ENCODE assay signal across 8 mouse cellular contexts in genomic region chr1:133182706-133183095, GRCm38 (mm10). TPM values are rescaled to one million over a fixed set of nuclear protein-coding genes. Genes with fewer than 3 reads are reported as not detected.
DNase-seq lines count a peak whose midpoint lies in the region; ATAC-seq and TF ChIP-seq lines count a peak whose summit lies in the region.

No protein-coding gene starts in this region.

- H3K4me1 ChIP-seq in heart, embryonic 10.5 days: peaks cover 26% of the 10 kb centered on the region
- H3K4me1 ChIP-seq in ES-Bruce4 (ENCODE audit: control insufficient read depth, insufficient read depth, low read length): peaks cover 1% of the 10 kb centered on the region
- peaks cover 53% of the 10 kb centered on the region for H3K4me1 ChIP-seq in forebrain, embryonic 12.5 days
- peaks cover 10% of the 10 kb centered on the region for H3K4me1 ChIP-seq in liver, embryonic 15.5 days (replicated peaks)

- TF ChIP-seq POLR2A in ES-Bruce4 (IDR thresholded peaks at IDR 0.05; ENCODE audit: insufficient read depth, low read length): no peak

- H3K36me3 ChIP-seq in heart, embryonic 10.5 days: no peaks in the 10 kb centered on the region
- H3K36me3 ChIP-seq in ES-Bruce4 (ENCODE audit: control insufficient read depth, insufficient read depth, low read length, poor library complexity, severe bottlenecking): no peaks in the 10 kb centered on the region
- H3K36me3 ChIP-seq in forebrain, embryonic 12.5 days (replicated peaks): no peaks in the 10 kb centered on the region
- H3K36me3 ChIP-seq in liver, embryonic 15.5 days (replicated peaks): no peaks in the 10 kb centered on the region

- WGBS in heart, embryonic 10.5 days: 2% methylated on average over 16 of the region's 16 CpGs
- WGBS in forebrain, embryonic 12.5 days: under 1% methylated on average over 16 of the region's 16 CpGs
- WGBS in liver, embryonic 15.5 days (ENCODE audit: insufficient replicate concordance): 3% methylated on average over 16 of the region's 16 CpGs

- H3K4me2 ChIP-seq in forebrain, embryonic 12.5 days: peak overlapping the region; percentile 85
- H3K4me2 ChIP-seq in liver, embryonic 15.5 days: peak overlapping the region; percentile 43

- peak; percentile 71 for ATAC-seq in forebrain, embryonic 12.5 days (ENCODE audit: low FRiP score)
- no peak for ATAC-seq in liver, embryonic 15.5 days (ENCODE audit: insufficient read depth)

- TF ChIP-seq CTCF in ES-Bruce4 (IDR thresholded peaks at IDR 0.05; ENCODE audit: low read depth, low read length): no peak

- peaks cover 48% of the 10 kb centered on the region for H3K27me3 ChIP-seq in heart, embryonic 10.5 days (ENCODE audit: insufficient read depth, poor library complexity, severe bottlenecking)
- no peaks in the 10 kb centered on the region for H3K27me3 ChIP-seq in ES-Bruce4 (ENCODE audit: control insufficient read depth, insufficient read depth, low read length, poor library complexity, severe bottlenecking)
- peaks cover 21% of the 10 kb centered on the region for H3K27me3 ChIP-seq in forebrain, embryonic 12.5 days
- peaks cover 59% of the 10 kb centered on the region for H3K27me3 ChIP-seq in liver, embryonic 15.5 days

- no peak for TF ChIP-seq EP300 in ES-Bruce4 (IDR thresholded peaks at IDR 0.05; ENCODE audit: insufficient read depth, low read depth, low read length)

- intact Hi-C loops in heart, postnatal 10 days (cut with DNase I): no loop called here
- intact Hi-C loops in left cerebral cortex, postnatal 36 days (cut with DNase I): loop anchor here (5.0 kb wide), 1 partner anchor 45 kb away; no protein-coding TSS in a partner anchor

- no peak for DNase-seq in heart, embryonic 10.5 days (ENCODE audit: low spot score)
- no peak for DNase-seq in heart, postnatal 10 days
- DNase-seq in adrenal gland, adult 18-20 months (ENCODE audit: low spot score in 2 of 2): no peak
- no peak for DNase-seq in left cerebral cortex, postnatal 36 days (ENCODE audit: low spot score in 2 of 2)
- DNase-seq in lung, adult 18-20 months: no peak

- peak overlapping the region; percentile 55 for H3K4me3 ChIP-seq in heart, embryonic 10.5 days
- H3K4me3 ChIP-seq in ES-Bruce4 (ENCODE audit: low read depth, low read length): peak overlapping the region; percentile 56
- peak overlapping the region; percentile 60 for H3K4me3 ChIP-seq in forebrain, embryonic 12.5 days (replicated peaks)
- H3K4me3 ChIP-seq in liver, embryonic 15.5 days (replicated peaks): peak overlapping the region; percentile 17

- H3K9ac ChIP-seq in ES-Bruce4 (ENCODE audit: low read depth, poor library complexity, severe bottlenecking): peak overlapping the region; percentile 50; the same call in 1 of the 2 replicates
- peak overlapping the region; percentile 78 for H3K9ac ChIP-seq in forebrain, embryonic 12.5 days
- H3K9ac ChIP-seq in liver, embryonic 15.5 days: no peak overlapping the region

- H3K9me3 ChIP-seq in heart, embryonic 10.5 days: no peaks in the 10 kb centered on the region
- H3K9me3 ChIP-seq in ES-Bruce4 (replicated peaks; ENCODE audit: control insufficient read depth, insufficient read depth, low read length, poor library complexity, severe bottlenecking): no peaks in the 10 kb centered on the region
- no peaks in the 10 kb centered on the region for H3K9me3 ChIP-seq in forebrain, embryonic 12.5 days
- H3K9me3 ChIP-seq in liver, embryonic 15.5 days (replicated peaks): no peaks in the 10 kb centered on the region

- H3K27ac ChIP-seq in heart, embryonic 10.5 days: 0 out of 2 replicates have a peak overlapping the region, but pooled peaks have one; percentile 32
- H3K27ac ChIP-seq in ES-Bruce4 (ENCODE audit: insufficient read depth, low read length): no peak overlapping the region
- H3K27ac ChIP-seq in forebrain, embryonic 12.5 days: peak overlapping the region; percentile 97
- no peak overlapping the region for H3K27ac ChIP-seq in liver, embryonic 15.5 days (replicated peaks)

RNA-seq across cellular contexts. Expression of gene Plekha6, which starts 18.7 kb away (rescaled TPM):
- polyA plus RNA-seq in heart, embryonic 10.5 days (2016; fragmentation: Nextera tagmentation; extraction: Ambion mirVana): 13.5 and 14.2 TPM in 2 replicates
- total RNA-seq in heart, postnatal 10 days (2021): 10 to 100 TPM; 58.1 to 68.9 TPM
- 1.3 and 1.9 TPM in 2 replicates for polyA plus RNA-seq in ES-Bruce4 (2011; ENCODE audit: insufficient read depth, insufficient read length, low read depth, missing spikeins)
- polyA plus RNA-seq in forebrain, embryonic 12.5 days (2016; fragmentation: Nextera tagmentation; extraction: Ambion mirVana): 20.3 and 20.6 TPM in 2 replicates
- 2.2 and 2.5 TPM in 2 replicates for polyA plus RNA-seq in liver, embryonic 15.5 days (2015; fragmentation: Nextera tagmentation; extraction: Ambion mirVana)
- 10 to 100 TPM in 1 of 2 experiments, 1 to 10 TPM in 1; 9.0 to 17.9 TPM for total RNA-seq in adrenal gland, adult 18-20 months (2021)
- 10 to 100 TPM; 66.5 to 87.4 TPM for total RNA-seq in left cerebral cortex, postnatal 36 days (2021)

RNA-seq across cellular contexts. Expression of gene Ppp1r15b, which starts 51.8 kb away (rescaled TPM):
- polyA plus RNA-seq in heart, embryonic 10.5 days (2016; fragmentation: Nextera tagmentation; extraction: Ambion mirVana): 44.9 and 46.1 TPM in 2 replicates
- total RNA-seq in heart, postnatal 10 days (2021): 10 to 100 TPM; 38.2 to 42.1 TPM
- 59.9 and 68.9 TPM in 2 replicates for polyA plus RNA-seq in ES-Bruce4 (2011; ENCODE audit: insufficient read depth, insufficient read length, low read depth, missing spikeins)
- 58.3 and 63.5 TPM in 2 replicates for polyA plus RNA-seq in forebrain, embryonic 12.5 days (2016; fragmentation: Nextera tagmentation; extraction: Ambion mirVana)
- polyA plus RNA-seq in liver, embryonic 15.5 days (2015; fragmentation: Nextera tagmentation; extraction: Ambion mirVana): 39.1 and 45.5 TPM in 2 replicates
- 100 to 1,000 TPM in 1 of 2 experiments, 10 to 100 TPM in 1; 95.7 to 103 TPM for total RNA-seq in adrenal gland, adult 18-20 months (2021)
- 10 to 100 TPM; 41.7 to 42.4 TPM for total RNA-seq in left cerebral cortex, postnatal 36 days (2021)

Comparison
In these comparisons a context has a peak if more than half of its experiments do, and no peak if none do; other contexts are left out.
1. H3K27ac ChIP-seq: peak in heart, embryonic 10.5 days (single experiment) and forebrain, embryonic 12.5 days (single experiment); none in ES-Bruce4 (single experiment) and liver, embryonic 15.5 days (single experiment).
2. Peak in every context shown above with its lines, with median percentiles within 50 percentile points of each other: H3K4me3 ChIP-seq.